Mouse (Mus musculus) liver, embryonic 14 days (tissue): ENCODE data around the gene Zfp942. TPM values are rescaled to one million over a fixed set of nuclear protein-coding genes. Genes with fewer than 3 reads are reported as not detected.

Experiments
- polyA plus RNA-seq: library from polyadenylated mRNA; depleted of rRNA; stranded (reverse); fragments of >200 nt; gene quantifications from 2 replicates; pipeline ENCODE4 v1.2.3, GENCODE M21; 2012; rRNA removed

The Zfp942 gene
- polyA plus RNA-seq: 4.2 and 4.6 TPM in 2 replicates

DNA sequence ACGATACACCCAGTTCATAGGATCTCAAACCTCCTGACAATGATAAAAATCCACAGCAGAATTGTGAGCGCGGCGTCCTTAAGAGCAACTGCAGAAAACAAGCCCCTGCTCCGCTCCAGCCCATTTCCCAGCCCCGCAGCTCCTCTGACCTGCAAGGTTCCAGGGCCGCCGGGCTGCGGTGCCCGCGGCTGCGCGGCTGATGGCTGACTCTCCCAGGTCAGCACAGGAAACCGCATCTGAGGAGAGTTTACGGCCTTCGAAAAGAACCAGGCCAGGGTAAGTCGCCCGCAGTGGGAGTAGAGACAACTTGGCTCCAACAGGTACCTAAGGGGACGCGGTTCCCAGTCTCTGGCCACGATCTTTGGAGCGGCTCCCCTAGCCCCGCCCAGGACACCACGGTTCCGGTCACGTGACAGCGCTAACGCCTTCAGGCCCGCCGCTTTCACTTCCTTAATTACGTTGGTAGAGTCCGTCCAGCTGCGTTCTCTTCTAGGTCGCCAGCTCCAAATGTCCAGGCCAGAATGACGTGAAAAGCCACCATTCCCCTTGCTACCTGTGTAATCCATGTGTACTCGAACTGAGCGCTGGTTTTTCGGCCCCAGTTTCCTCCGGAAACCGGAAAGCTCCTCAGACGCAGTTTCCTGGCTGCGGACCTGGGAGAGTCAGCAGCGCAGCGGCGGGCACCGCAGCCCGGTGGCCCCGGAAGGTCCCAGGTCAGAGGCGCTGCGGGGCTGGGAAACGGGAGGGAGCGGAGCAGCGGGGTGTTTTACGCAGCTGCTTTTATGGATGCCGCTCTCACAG lies at the start of gene Zfp942, which contains the start of gene Zfp943:
Zfp942 (minus strand) TSS at position 358 of the 801 bp plus-strand sequence.
Zfp943 (plus strand) TSS at position 446 of the 801 bp plus-strand sequence.

DNA sequence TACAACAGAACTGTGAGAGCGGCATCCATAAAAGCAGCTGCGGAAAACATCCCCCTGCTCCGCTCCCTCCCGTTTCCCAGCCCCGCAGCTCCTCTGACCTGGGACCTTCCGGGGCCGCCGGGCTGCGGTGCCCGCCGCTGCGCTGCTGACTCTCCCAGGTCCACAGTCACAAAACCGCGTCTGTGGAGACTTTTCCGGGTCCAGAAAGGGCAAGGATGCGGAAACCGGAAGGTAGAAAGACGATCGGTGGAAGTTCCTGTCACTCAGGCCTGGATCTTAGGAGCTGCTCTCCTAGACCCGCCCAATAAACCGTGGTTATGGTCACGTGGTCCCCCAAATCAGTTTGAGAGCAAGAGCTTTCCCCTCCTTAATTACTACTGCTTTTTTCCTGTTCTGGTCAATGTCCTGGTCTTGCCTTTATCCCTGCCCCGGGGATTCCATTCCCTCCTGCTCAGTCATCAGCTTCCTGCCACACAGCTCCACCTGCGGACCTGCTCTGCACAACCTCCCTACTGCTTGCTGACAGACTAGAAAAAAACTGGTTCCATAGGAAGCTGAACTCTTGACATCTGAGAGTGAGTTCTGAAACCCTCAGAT lies 52.7 kb downstream of the Zfp942 start, which contains the start of gene Zfp995:
Zfp995 (minus strand) TSS at position 471 of the 597 bp plus-strand sequence.

Other genes with a start within 250 kb of the Zfp942 start
- 1.4 TPM in 2 replicates for gene Zfp229, start 231.7 kb downstream of the Zfp942 start, polyA plus RNA-seq
- 0.78 and 0.79 TPM in 2 replicates for gene Zfp820, start 116.7 kb downstream of the Zfp942 start, polyA plus RNA-seq
- 0.58 and 0.63 TPM in 2 replicates for gene Zfp995, start 52.5 kb downstream of the Zfp942 start, polyA plus RNA-seq
- 3.9 and 4.1 TPM in 2 replicates for gene Zfp943, start 88 bp upstream of the Zfp942 start, polyA plus RNA-seq
- gene Zfp947, start 203.7 kb upstream of the Zfp942 start, polyA plus RNA-seq: 0.21 and 0.25 TPM in 2 replicates